Mouse (Mus musculus): ENCODE data around the gene Syk. TPM values are rescaled to one million over a fixed set of nuclear protein-coding genes. Genes with fewer than 3 reads are reported as not detected.

Gene Syk
- total RNA-seq, 2 experiments from 2014 or later: 2.1 to 3.5 TPM

- DNase-seq: no peak
- intact Hi-C loops (cut with DNase I): loop anchor here (10.0 kb wide), 1 partner anchor 708 kb away; no protein-coding TSS in a partner anchor
Observed at GRCm38 (mm10) chr13:52646566-52646965, 63.6 kb downstream of the Syk start.

- intact Hi-C loops (cut with DNase I): loop anchor here (10.0 kb wide), 1 partner anchor 707 kb away; no protein-coding TSS in a partner anchor
- DNase-seq: no peak
Observed at GRCm38 (mm10) chr13:52647996-52648712, 65.2 kb downstream of the Syk start.

GRCm38 (mm10) chr13:52649791-52650418, 66.9 kb downstream of the Syk start:
- intact Hi-C loops (cut with DNase I): loop anchor here (2.0 to 10.0 kb wide), 2 partner anchors 447 to 705 kb away; no protein-coding TSS in a partner anchor

GRCm38 (mm10) chr13:52651383-52652252, 68.6 kb downstream of the Syk start:
- intact Hi-C loops (cut with DNase I): loop anchor here (2.0 kb wide), 1 partner anchor 445 kb away; no protein-coding TSS in a partner anchor

More at GRCm38 (mm10) chr13:52649791-52650418, 66.9 kb downstream of the Syk start:
- no peak for DNase-seq

GRCm38 (mm10) chr13:52652253-52652628, 69.3 kb downstream of the Syk start:
- intact Hi-C loops (cut with DNase I): no loop called here
- DNase-seq: no peak

More at GRCm38 (mm10) chr13:52651383-52652252, 68.6 kb downstream of the Syk start:
- DNase-seq: no peak

- peak in 1 of 2 experiments; percentile 13 for DNase-seq
- intact Hi-C loops (cut with DNase I): no loop called here
Observed at GRCm38 (mm10) chr13:52654081-52654829, 71.3 kb downstream of the Syk start.

GRCm38 (mm10) chr13:52654830-52655308, 71.9 kb downstream of the Syk start:
- no peak for DNase-seq
- intact Hi-C loops (cut with DNase I): no loop called here

- intact Hi-C loops (cut with DNase I): loop anchor here (2.0 kb wide), 2 partner anchors 51 to 325 kb away; no protein-coding TSS in a partner anchor
- no peak for DNase-seq
Observed at GRCm38 (mm10) chr13:52657966-52658365, 75.0 kb downstream of the Syk start.

GRCm38 (mm10) chr13:52658477-52658876, 75.5 kb downstream of the Syk start:
- intact Hi-C loops (cut with DNase I): loop anchor here (2.0 kb wide), 2 partner anchors 50 to 324 kb away; no protein-coding TSS in a partner anchor
- peak in 1 of 2 experiments; percentile 15 for DNase-seq

- no peak for DNase-seq
- intact Hi-C loops (cut with DNase I): loop anchor here (2.0 kb wide), 2 partner anchors 50 to 324 kb away; no protein-coding TSS in a partner anchor
Observed at GRCm38 (mm10) chr13:52659171-52659665, 76.2 kb downstream of the Syk start.

GRCm38 (mm10) chr13:52669889-52670288, 86.9 kb downstream of the Syk start:
- intact Hi-C loops (cut with DNase I): no loop called here
- DNase-seq: no peak

GRCm38 (mm10) chr13:52673272-52673671, 90.3 kb downstream of the Syk start:
- no peak for DNase-seq
- intact Hi-C loops (cut with DNase I): no loop called here

GRCm38 (mm10) chr13:52673856-52674255, 90.9 kb downstream of the Syk start:
- no peak for DNase-seq
- intact Hi-C loops (cut with DNase I): no loop called here

- intact Hi-C loops (cut with DNase I): no loop called here
- no peak for DNase-seq
Observed at GRCm38 (mm10) chr13:52674839-52675238, 91.9 kb downstream of the Syk start.

- intact Hi-C loops (cut with DNase I): no loop called here
- DNase-seq: no peak
Observed at GRCm38 (mm10) chr13:52675526-52676294, 92.7 kb downstream of the Syk start.

GRCm38 (mm10) chr13:52676671-52677445, 93.9 kb downstream of the Syk start:
- intact Hi-C loops (cut with DNase I): no loop called here
- DNase-seq: no peak

GRCm38 (mm10) chr13:52679906-52680305, 96.9 kb downstream of the Syk start:
- DNase-seq: no peak
- intact Hi-C loops (cut with DNase I): no loop called here

GRCm38 (mm10) chr13:52682107-52682506, 99.1 kb downstream of the Syk start:
- no peak for DNase-seq
- intact Hi-C loops (cut with DNase I): no loop called here

All from gastrocnemius, postnatal 36 days (tissue).